Mouse (Mus musculus): ENCODE results near the gene Ehbp1. TPM values are rescaled to one million over a fixed set of nuclear protein-coding genes. Genes with fewer than 3 reads are reported as not detected.
A peak's percentile ranks its signal among the peaks of the same experiment; 100 is the strongest.

The Ehbp1 gene
- polyA plus RNA-seq, 1 experiment from 2014 or later, result 2.0 TPM

DNA sequence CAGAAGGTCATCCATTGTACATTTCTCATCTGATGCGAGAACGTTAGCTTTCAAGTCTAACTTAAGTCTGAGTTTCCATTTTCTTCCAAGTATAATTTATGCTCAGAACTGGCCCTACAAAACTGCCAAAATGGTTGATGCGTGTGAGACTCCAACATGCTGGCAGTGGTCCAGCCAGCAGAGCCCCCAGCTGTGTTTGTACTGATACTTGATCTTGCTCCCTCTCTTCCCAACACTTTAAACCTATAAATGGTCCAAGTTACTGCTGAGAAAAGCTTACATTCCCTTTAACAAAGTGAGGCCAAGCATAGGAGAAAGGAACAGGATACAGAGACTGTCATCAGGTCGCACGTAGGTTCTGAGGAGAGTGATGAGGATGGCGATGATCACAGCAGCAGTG lies 111.2 kb downstream of the Ehbp1 start:
- ATAC-seq (ENCODE audit: low read depth), result no peak
- WGBS (ENCODE audit: insufficient replicate concordance), result 78% methylated on average over 6 of the region's 6 CpGs
- no peaks in the 10 kb centered on the region for H3K4me1 ChIP-seq (replicated peaks)
- H3K4me3 ChIP-seq (replicated peaks), result no peak overlapping the region
- H3K27ac ChIP-seq, result no peak overlapping the region
- no peak for DNase-seq
- no peaks in the 10 kb centered on the region for H3K9me3 ChIP-seq (replicated peaks)
- no peaks in the 10 kb centered on the region for H3K36me3 ChIP-seq
- no peak overlapping the region for H3K4me2 ChIP-seq
- no peak overlapping the region for H3K9ac ChIP-seq
- H3K27me3 ChIP-seq, result no peaks in the 10 kb centered on the region

DNA sequence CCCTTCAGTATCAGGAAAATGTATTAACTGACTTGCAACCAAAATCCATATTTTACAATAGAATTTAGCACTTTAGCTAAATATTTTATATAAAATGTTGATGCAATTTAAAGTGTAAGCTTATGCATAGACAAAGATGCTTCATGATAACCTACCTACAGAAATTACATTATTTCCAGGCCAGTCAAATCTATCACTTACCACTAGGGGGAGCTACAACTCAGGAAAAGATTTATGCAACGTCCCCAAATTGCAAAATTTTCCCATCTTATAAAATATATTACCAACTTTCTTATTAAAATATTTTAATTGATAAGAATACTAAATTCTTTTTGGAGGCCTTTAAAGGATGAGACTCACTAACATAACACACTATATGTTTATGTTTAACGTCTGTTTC lies 116.5 kb downstream of the Ehbp1 start:
- no peaks in the 10 kb centered on the region for H3K27me3 ChIP-seq
- no peak overlapping the region for H3K4me3 ChIP-seq (replicated peaks)
- H3K9me3 ChIP-seq (replicated peaks), result no peaks in the 10 kb centered on the region
- ATAC-seq (ENCODE audit: low read depth), result no peak
- no peaks in the 10 kb centered on the region for H3K4me1 ChIP-seq (replicated peaks)
- WGBS (ENCODE audit: insufficient replicate concordance), result 44% methylated on average over 2 of the region's 2 CpGs
- DNase-seq, result no peak
- no peaks in the 10 kb centered on the region for H3K36me3 ChIP-seq
- H3K9ac ChIP-seq, result no peak overlapping the region
- no peak overlapping the region for H3K4me2 ChIP-seq
- H3K27ac ChIP-seq, result no peak overlapping the region

DNA sequence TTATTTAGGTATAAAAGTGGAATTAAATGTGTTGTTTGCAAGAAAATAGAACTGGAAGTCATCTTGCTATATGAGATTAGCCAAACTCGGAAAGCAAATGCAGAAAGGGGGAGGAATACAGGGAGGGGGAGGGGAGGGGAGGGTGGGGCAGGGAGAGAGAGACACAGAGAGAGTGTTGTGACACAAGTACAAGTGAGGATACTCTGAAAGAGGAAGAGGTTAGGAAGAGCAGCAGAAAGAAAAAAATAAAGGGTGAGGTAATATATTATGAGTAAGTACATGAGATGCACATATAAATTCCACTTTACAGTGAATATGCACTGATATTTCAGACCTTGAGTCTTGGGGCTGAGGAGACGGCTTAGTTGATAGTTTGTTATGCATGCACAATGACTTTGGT lies 123.9 kb downstream of the Ehbp1 start:
- ATAC-seq (ENCODE audit: low read depth), result no peak
- no peak for DNase-seq
- Histone ChIP-seq H3K4me3 (replicated peaks) (no peak overlapping the region), H3K9me3 (replicated peaks) (no peaks in the 10 kb centered on the region), H3K9ac (no peak overlapping the region), H3K4me1 (replicated peaks) (no peaks in the 10 kb centered on the region), H3K36me3 (no peaks in the 10 kb centered on the region), H3K27me3 (no peaks in the 10 kb centered on the region), H3K4me2 (no peak overlapping the region), H3K27ac (no peak overlapping the region)
- 67% methylated on average over 2 of the region's 2 CpGs for WGBS (ENCODE audit: insufficient replicate concordance)

DNA sequence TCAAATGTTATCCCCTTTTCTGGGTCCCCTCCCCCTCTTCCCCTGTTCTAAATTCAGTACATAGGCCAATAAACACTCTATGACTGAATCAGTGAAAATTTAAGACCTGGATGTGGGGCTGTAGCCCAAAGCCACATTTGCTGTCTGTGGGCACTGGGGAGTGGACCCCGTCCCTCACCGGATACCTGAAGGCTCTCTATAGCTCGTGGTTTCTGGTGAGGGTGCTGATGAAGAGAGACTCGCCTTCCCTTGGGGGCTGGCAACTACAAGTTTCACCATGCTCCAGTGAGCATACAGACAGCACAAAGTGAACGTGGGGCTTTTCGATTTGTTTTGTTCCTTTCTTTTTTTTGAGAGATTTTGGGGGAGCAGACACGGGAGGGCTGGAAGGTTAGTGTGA lies 125.2 kb downstream of the Ehbp1 start:
- Histone ChIP-seq H3K9me3 (replicated peaks) (no peaks in the 10 kb centered on the region), H3K4me2 (no peak overlapping the region), H3K4me3 (replicated peaks) (no peak overlapping the region), H3K36me3 (no peaks in the 10 kb centered on the region), H3K27me3 (no peaks in the 10 kb centered on the region), H3K4me1 (replicated peaks) (no peaks in the 10 kb centered on the region), H3K9ac (no peak overlapping the region), H3K27ac (no peak overlapping the region)
- 58% methylated on average over 7 of the region's 7 CpGs for WGBS (ENCODE audit: insufficient replicate concordance)
- no peak for ATAC-seq (ENCODE audit: low read depth)
- no peak for DNase-seq

DNA sequence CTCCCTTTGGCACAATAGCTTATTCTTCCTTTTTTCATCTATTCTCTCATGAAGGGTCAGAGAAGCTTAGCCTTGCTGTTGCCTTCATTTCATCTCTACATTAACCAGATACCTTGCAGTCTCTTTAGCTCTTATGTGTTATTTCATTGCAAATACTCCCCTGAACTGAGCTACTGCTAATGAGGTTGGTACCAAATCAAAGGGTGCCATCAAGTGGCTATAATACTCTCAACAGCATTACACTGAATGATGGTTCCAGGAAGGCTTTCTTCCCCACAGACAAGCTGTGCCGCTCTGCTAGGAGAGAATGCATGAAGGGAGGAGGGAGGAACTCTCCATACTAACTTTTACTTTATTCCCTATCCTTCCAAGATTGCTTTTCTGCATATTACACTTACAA lies 135.5 kb downstream of the Ehbp1 start:
- ATAC-seq (ENCODE audit: low read depth), result no peak
- 57% methylated on average over 1 of the region's 1 CpGs for WGBS (ENCODE audit: insufficient replicate concordance)
- no peaks in the 10 kb centered on the region for H3K4me1 ChIP-seq (replicated peaks)
- no peaks in the 10 kb centered on the region for H3K9me3 ChIP-seq (replicated peaks)
- no peak overlapping the region for H3K4me3 ChIP-seq (replicated peaks)
- no peak overlapping the region for H3K27ac ChIP-seq
- no peaks in the 10 kb centered on the region for H3K36me3 ChIP-seq
- no peaks in the 10 kb centered on the region for H3K27me3 ChIP-seq
- no peak for DNase-seq
- H3K4me2 ChIP-seq, result no peak overlapping the region
- H3K9ac ChIP-seq, result no peak overlapping the region

DNA sequence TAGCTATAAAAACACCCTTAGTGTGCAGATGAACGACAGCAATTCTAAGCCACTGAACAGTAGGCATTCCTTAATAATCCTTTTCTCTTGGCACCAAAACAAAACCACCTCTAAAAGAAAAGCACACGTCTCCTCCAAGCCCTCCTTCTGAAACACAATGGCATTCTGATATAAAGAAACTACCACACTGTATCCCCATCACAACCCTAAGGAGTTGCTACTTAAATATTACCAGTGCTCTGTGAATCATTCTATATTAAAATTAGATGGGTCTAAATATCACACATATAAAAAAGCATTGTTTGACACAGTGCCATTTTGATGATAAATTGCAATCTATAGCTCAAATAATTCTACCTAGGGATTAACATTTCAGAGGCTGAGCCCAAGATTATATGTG lies 135.9 kb downstream of the Ehbp1 start:
- Histone ChIP-seq H3K9me3 (replicated peaks) (no peaks in the 10 kb centered on the region), H3K27ac (no peak overlapping the region), H3K4me1 (replicated peaks) (no peaks in the 10 kb centered on the region), H3K36me3 (no peaks in the 10 kb centered on the region), H3K4me3 (replicated peaks) (no peak overlapping the region), H3K27me3 (no peaks in the 10 kb centered on the region), H3K4me2 (no peak overlapping the region), H3K9ac (no peak overlapping the region)
- ATAC-seq (ENCODE audit: low read depth), result no peak
- no peak for DNase-seq
- 69% methylated on average over 2 of the region's 2 CpGs for WGBS (ENCODE audit: insufficient replicate concordance)

DNA sequence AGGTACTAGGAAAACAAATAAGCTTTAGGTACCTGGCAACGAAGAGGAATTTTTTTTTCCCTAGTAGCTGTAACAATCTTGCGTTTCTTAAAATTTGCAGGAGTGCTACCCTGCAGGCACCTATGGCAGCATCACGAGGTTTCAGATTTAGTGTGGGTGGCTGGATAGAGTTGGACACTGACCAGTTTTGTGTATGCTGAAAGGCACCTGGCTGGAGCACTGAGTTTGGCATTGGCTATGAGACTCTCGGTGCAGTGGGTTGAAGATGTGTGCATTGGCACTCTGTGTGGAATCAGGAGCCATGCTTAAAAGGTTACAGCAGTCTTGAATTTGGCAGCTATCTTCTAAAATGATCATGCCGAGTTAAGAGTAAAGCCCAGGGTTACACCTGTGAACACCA lies 138.7 kb downstream of the Ehbp1 start:
- H3K9ac ChIP-seq, result no peak overlapping the region
- H3K36me3 ChIP-seq, result no peaks in the 10 kb centered on the region
- H3K27ac ChIP-seq, result no peak overlapping the region
- H3K9me3 ChIP-seq (replicated peaks), result no peaks in the 10 kb centered on the region
- H3K4me1 ChIP-seq (replicated peaks), result no peaks in the 10 kb centered on the region
- ATAC-seq (ENCODE audit: low read depth), result no peak
- WGBS (ENCODE audit: insufficient replicate concordance), result 71% methylated on average over 5 of the region's 5 CpGs
- H3K27me3 ChIP-seq, result no peaks in the 10 kb centered on the region
- no peak overlapping the region for H3K4me3 ChIP-seq (replicated peaks)
- DNase-seq, result no peak
- H3K4me2 ChIP-seq, result no peak overlapping the region

DNA sequence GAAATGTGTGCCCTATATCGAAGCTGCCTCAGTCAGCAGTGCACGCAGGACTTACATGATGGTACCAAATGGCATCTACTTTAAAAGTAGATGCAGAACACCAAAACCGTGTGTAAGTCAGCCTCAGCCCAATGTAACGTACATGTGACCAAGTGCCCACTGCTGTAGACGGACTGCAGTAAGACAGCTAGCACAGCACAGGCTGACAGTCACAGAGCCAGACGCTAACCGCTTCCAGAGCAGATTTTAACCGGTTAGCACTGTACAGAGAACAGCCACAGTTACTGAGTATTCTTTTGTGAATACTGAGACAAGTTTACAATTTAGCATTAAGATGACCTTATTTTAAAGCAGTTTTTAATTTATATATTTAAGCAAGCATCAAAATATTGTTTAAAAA lies 141.0 kb downstream of the Ehbp1 start:
- Histone ChIP-seq H3K9me3 (replicated peaks) (no peaks in the 10 kb centered on the region), H3K9ac (no peak overlapping the region), H3K4me3 (replicated peaks) (no peak overlapping the region), H3K36me3 (no peaks in the 10 kb centered on the region), H3K27me3 (no peaks in the 10 kb centered on the region), H3K27ac (no peak overlapping the region), H3K4me1 (replicated peaks) (0 out of 2 replicates have a peak, but pooled peaks cover 3% of the 10 kb centered on the region), H3K4me2 (no peak overlapping the region)
- WGBS (ENCODE audit: insufficient replicate concordance), result 80% methylated on average over 8 of the region's 8 CpGs
- no peak for ATAC-seq (ENCODE audit: low read depth)
- no peak for DNase-seq

DNA sequence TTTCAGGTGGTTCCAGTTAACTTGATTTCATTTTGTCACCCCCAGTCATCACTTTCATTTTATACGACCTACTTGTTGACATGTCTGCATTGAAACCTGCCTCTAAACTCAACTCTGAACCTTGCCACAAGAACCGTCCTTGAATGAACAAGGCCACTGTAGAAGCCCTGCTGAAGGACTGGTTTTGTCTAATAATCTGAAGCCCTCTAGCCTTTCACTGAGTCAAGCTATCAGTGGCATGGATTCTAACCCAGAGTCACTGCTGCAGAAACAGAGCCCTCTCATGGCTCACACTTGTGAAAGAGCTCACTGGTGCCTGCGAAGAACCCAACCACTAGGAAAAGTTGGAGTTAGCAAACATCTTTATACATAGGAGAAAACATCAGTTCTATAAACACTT lies 142.2 kb downstream of the Ehbp1 start:
- no peak overlapping the region for H3K4me3 ChIP-seq (replicated peaks)
- H3K4me2 ChIP-seq, result no peak overlapping the region
- WGBS (ENCODE audit: insufficient replicate concordance), result 63% methylated on average over 3 of the region's 3 CpGs
- 0 out of 2 replicates have a peak, but pooled peaks cover 3% of the 10 kb centered on the region for H3K4me1 ChIP-seq (replicated peaks)
- no peak for DNase-seq
- no peak for ATAC-seq (ENCODE audit: low read depth)
- H3K9me3 ChIP-seq (replicated peaks), result no peaks in the 10 kb centered on the region
- no peaks in the 10 kb centered on the region for H3K36me3 ChIP-seq
- H3K9ac ChIP-seq, result no peak overlapping the region
- H3K27ac ChIP-seq, result no peak overlapping the region
- H3K27me3 ChIP-seq, result no peaks in the 10 kb centered on the region

DNA sequence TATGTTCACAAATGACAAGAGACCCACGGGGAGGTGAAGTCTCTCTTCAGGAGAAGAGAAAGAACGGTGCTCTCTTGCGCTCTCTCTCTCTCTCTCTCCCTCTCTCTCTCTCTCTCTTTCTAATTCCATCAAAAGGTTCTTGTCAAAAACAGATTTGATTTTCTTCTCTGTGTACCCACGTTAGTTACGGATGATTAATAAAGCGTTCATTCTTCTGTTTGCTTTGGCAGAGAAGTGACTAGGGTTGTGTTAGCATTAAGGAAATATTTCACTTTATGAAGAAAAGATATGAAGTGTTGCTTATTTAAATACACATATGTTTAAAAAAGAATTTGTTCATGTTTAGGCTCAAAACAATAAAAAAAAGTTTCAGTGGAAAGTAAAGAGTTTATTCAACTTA lies 143.7 kb downstream of the Ehbp1 start:
- no peaks in the 10 kb centered on the region for H3K27me3 ChIP-seq
- no peak overlapping the region for H3K27ac ChIP-seq
- H3K4me3 ChIP-seq (replicated peaks), result no peak overlapping the region
- no peaks in the 10 kb centered on the region for H3K9me3 ChIP-seq (replicated peaks)
- WGBS (ENCODE audit: insufficient replicate concordance), result 78% methylated on average over 6 of the region's 6 CpGs
- no peak overlapping the region for H3K9ac ChIP-seq
- no peaks in the 10 kb centered on the region for H3K36me3 ChIP-seq
- H3K4me1 ChIP-seq (replicated peaks), result peaks cover 9% of the 10 kb centered on the region
- H3K4me2 ChIP-seq, result no peak overlapping the region
- ATAC-seq (ENCODE audit: low read depth) (no peak), DNase-seq (no peak)

DNA sequence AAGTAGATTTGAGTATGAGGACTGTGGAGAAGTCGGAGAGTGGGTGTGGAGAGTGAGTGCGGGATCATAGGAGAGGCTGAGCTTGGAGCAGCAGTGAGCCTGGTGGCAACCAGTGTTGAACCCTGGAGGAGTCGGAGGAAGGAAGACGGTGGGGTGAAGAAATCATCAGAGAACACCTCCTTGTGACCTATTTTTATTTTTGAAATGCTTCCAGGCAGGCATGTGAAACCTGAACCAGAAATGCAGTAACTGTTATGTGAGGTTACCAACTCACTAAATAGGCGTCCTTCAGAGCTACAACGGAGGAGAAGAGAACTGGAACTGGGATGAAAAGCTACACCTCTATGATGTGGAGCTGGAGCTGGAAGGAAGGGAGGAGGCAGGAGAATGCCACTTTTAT lies 144.2 kb downstream of the Ehbp1 start:
- Histone ChIP-seq H3K4me1 (replicated peaks) (peaks cover 9% of the 10 kb centered on the region), H3K36me3 (no peaks in the 10 kb centered on the region), H3K4me2 (no peak overlapping the region), H3K27ac (no peak overlapping the region), H3K27me3 (no peaks in the 10 kb centered on the region), H3K9ac (no peak overlapping the region), H3K4me3 (replicated peaks) (no peak overlapping the region), H3K9me3 (replicated peaks) (no peaks in the 10 kb centered on the region)
- DNase-seq (no peak), ATAC-seq (ENCODE audit: low read depth) (no peak)
- 76% methylated on average over 6 of the region's 6 CpGs for WGBS (ENCODE audit: insufficient replicate concordance)

DNA sequence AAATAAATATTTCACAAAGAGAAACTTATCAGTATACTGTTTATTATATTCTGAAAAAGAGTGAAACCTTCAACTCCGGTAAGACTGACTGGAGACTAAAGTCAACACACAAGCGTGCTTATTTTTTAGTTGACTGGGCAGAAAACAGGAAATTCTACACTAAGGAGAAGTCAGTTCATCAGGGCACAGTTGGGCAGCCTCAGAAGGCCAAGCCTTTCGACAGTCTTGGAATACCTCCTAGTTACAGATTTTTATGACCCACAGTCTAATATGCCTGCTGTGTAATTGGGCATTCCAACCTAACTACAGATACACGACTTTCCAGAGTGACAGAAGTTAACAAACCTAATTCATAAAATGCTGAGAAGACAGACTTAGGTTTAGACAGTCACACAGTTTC lies 145.3 kb downstream of the Ehbp1 start:
- Histone ChIP-seq H3K9me3 (replicated peaks) (no peaks in the 10 kb centered on the region), H3K4me2 (no peak overlapping the region), H3K36me3 (no peaks in the 10 kb centered on the region), H3K4me1 (replicated peaks) (peaks cover 9% of the 10 kb centered on the region), H3K4me3 (replicated peaks) (no peak overlapping the region), H3K27ac (no peak overlapping the region), H3K9ac (no peak overlapping the region), H3K27me3 (no peaks in the 10 kb centered on the region)
- DNase-seq (no peak), ATAC-seq (ENCODE audit: low read depth) (no peak)
- WGBS (ENCODE audit: insufficient replicate concordance), result 74% methylated on average over 4 of the region's 4 CpGs

DNA sequence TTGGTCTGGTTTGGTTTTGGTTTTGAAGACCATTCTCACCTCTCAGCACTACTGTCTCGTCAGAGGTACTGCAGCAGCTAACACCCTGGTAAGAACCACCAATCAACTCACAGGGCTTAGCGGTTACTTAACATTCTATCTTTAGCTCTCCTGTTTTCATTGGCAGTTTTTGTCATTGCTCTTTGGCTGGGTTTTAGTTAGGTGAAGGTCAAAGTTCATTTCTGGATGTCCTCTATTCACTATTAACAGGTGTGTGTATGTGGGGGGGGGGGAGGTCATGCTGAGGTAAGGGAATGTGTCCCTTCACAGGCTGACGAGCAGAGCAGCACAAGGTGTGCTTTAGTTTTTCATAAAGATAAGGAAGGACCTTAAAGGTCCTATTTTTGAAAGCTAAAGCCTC lies 147.5 kb downstream of the Ehbp1 start:
- DNase-seq (no peak), ATAC-seq (ENCODE audit: low read depth) (peak; percentile 71)
- 38% methylated on average over 3 of the region's 3 CpGs for whole genome bisulfite sequencing (ENCODE audit: insufficient replicate concordance)
- Histone ChIP-seq H3K36me3 (no peaks in the 10 kb centered on the region), H3K4me3 (replicated peaks) (no peak overlapping the region), H3K9ac (no peak overlapping the region), H3K4me2 (no peak overlapping the region), H3K4me1 (replicated peaks) (peaks cover 9% of the 10 kb centered on the region), H3K27me3 (no peaks in the 10 kb centered on the region), H3K27ac (no peak overlapping the region), H3K9me3 (replicated peaks) (no peaks in the 10 kb centered on the region)

Measured in liver, embryonic 13.5 days (tissue).